Mouse (Mus musculus) myocyte (in vitro differentiated cells): ENCODE data around the gene Spns1.

Experiments used
- CEBPB ChIP-seq: IDR thresholded peaks from 2 replicates; pipeline ENCODE4 v1.6.1; 2011; ENCODE audit warnings: mild to moderate bottlenecking, moderate library complexity; ENCODE audit not compliant: poor library complexity, insufficient read depth, severe bottlenecking
- E2F4 ChIP-seq: IDR thresholded peaks from one replicate; pipeline ENCODE4 v1.6.1; 2011; ENCODE audit warnings: mild to moderate bottlenecking, control low read depth, moderate library complexity; ENCODE audit not compliant: insufficient read depth
- MAX ChIP-seq: IDR thresholded peaks from one replicate; pipeline ENCODE4 v1.6.1; 2011; ENCODE audit warnings: low read depth, mild to moderate bottlenecking, control low read depth
- MYOD1 ChIP-seq, 3 experiments: IDR thresholded peaks; one replicate each; pipeline ENCODE4 v1.6.1; 2011; ENCODE audit warnings: control low read depth in 2 of 3, low read depth in 2 of 3, mild to moderate bottlenecking in 2 of 3, moderate library complexity in 1 of 3; ENCODE audit not compliant: insufficient read length in 2 of 3, control insufficient read depth in 1 of 3
- MYOG ChIP-seq, 3 experiments: IDR thresholded peaks; one replicate each; pipeline ENCODE4 v1.6.1; 2011; ENCODE audit warnings: control low read depth in 2 of 3, low read depth in 2 of 3, mild to moderate bottlenecking in 2 of 3; ENCODE audit not compliant: insufficient read length in 2 of 3, control insufficient read depth in 1 of 3, insufficient read depth in 1 of 3
- POLR2A ChIP-seq: IDR thresholded peaks from one replicate; pipeline ENCODE4 v1.6.1; 2011; ENCODE audit warnings: low read depth, mild to moderate bottlenecking, control low read depth, moderate library complexity; ENCODE audit not compliant: insufficient read length
- POLR2AphosphoS2 ChIP-seq: IDR thresholded peaks from one replicate; pipeline ENCODE4 v1.6.1; 2011; ENCODE audit warnings: low read depth, control low read depth; ENCODE audit not compliant: insufficient read length
- REST ChIP-seq: IDR thresholded peaks from one replicate; pipeline ENCODE4 v1.6.1; 2011; ENCODE audit warnings: mild to moderate bottlenecking, control low read depth, moderate library complexity; ENCODE audit not compliant: insufficient read depth, insufficient read length
- SRF ChIP-seq: IDR thresholded peaks from one replicate; pipeline ENCODE4 v1.6.1; 2011; ENCODE audit warnings: low read depth; ENCODE audit not compliant: control insufficient read depth, insufficient read length
- TCF12 ChIP-seq: IDR thresholded peaks from one replicate; pipeline ENCODE4 v1.6.1; 2011; ENCODE audit warnings: mild to moderate bottlenecking, control low read depth; ENCODE audit not compliant: poor library complexity, insufficient read depth, severe bottlenecking
- TCF3 ChIP-seq: IDR thresholded peaks from one replicate; pipeline ENCODE4 v1.6.1; 2011; ENCODE audit warnings: low read depth, control low read depth; ENCODE audit not compliant: insufficient read length
- USF1 ChIP-seq: IDR thresholded peaks from one replicate; pipeline ENCODE4 v1.6.1; 2011; ENCODE audit warnings: low read depth, mild to moderate bottlenecking, control low read depth, moderate library complexity

DNA sequence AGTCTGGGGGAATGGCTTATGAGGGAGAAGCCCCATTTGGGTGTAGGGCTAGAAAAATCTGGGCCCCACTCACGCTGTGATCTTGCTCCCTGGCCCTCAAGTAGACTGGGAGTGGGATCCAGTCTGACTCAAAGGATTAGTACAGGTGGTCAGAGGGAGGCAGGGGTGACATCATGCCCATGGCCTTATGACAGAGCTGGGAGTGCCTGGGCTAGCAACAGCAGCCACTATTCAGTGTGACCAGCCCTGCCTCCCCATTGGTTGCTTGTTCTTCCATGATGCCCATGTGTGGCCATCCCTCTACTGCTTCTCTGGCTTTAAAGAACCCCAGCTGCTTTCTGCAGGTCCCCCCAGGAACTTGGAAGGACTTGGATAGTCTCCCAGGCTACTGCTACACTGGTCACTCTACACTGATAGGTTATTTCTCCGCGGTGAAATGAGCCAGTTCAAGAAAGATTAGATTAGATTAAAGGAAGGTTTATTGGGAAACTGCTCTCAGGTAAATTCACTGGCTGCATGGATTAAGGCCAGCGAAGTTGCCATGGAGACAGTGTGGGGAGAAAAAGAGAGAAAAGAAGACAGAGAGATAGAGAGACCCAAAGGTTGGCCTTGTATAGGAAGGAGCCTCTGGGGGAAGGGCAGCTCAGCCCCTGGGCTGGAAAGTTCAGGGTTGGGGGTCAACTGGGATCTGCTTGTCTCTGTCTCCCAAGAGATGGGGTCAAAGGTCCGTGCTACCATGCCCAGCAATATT lies 21.2 kb downstream of the Spns1 start:
- TF ChIP-seq POLR2A (no peak), MAX (no peak), SRF (no peak), CEBPB (no peak), POLR2AphosphoS2 (no peak), E2F4 (no peak), REST (no peak), USF1 (no peak), TCF12 (no peak), MYOD1 (IDR thresholded peaks at IDR 0.05; ENCODE audit: control insufficient read depth in 1 of 3, insufficient read length in 2 of 3, low read depth in 2 of 3) (no peak), MYOG (IDR thresholded peaks at IDR 0.05; ENCODE audit: control insufficient read depth in 1 of 3, insufficient read depth in 1 of 3, insufficient read length in 2 of 3, low read depth in 2 of 3) (no peak), TCF3 (no peak)
